Mouse (Mus musculus) monocyte, adult 5-6 weeks (primary cell): ENCODE measurements around the gene Polr2m. TPM values are rescaled to one million over a fixed set of nuclear protein-coding genes. Genes with fewer than 3 reads are reported as not detected.
A peak's percentile ranks its signal among the peaks of the same experiment; 100 is the strongest.
"Not testable (repeated sequence)": the region's sequence is repeated elsewhere in the genome, so short reads cannot be mapped to it uniquely, and the experiment has no call there.

Experiments
- ATAC-seq: fragments of 153-309, 156-312 bp; replicated peaks from 2 replicates; pipeline ENCODE4 v1.8.0; 2017; ENCODE audit warnings: mild to moderate bottlenecking; ENCODE audit not compliant: low TSS enrichment, insufficient number of reproducible peaks, severe bottlenecking, poor library complexity, low FRiP score
- total RNA-seq: library from RNA; stranded (forward); fragments of 200-1000, 200-491, 200-594 nt; gene quantifications from 3 replicates; pipeline ENCODE4 v1.2.3, GENCODE M21; 2017

Gene Polr2m
- total RNA-seq: 79.4 to 98.1 TPM (median 94.8 TPM) in 3 replicates

- ATAC-seq: peak; percentile 99
Observed at GRCm38 (mm10) chr9:71485475-71486094, at the start of gene Polr2m. Gene Polr2m, minus strand, starts transcription at chr9:71485935.

GRCm38 (mm10) chr9:71535036-71535435 is 49.3 kb upstream of the Polr2m start:
- no peak for ATAC-seq

- no peak for ATAC-seq
Observed at GRCm38 (mm10) chr9:71529960-71530359, 44.2 kb upstream of the Polr2m start.

GRCm38 (mm10) chr9:71527438-71527837 is 41.7 kb upstream of the Polr2m start:
- no peak for ATAC-seq

- ATAC-seq: no peak
Observed at GRCm38 (mm10) chr9:71523901-71524300, 38.2 kb upstream of the Polr2m start.

- ATAC-seq: no peak
Observed at GRCm38 (mm10) chr9:71519836-71520235, 34.1 kb upstream of the Polr2m start.

GRCm38 (mm10) chr9:71517487-71517886 is 31.8 kb upstream of the Polr2m start:
- ATAC-seq: no peak

- no peak for ATAC-seq
Observed at GRCm38 (mm10) chr9:71515862-71516261, 30.1 kb upstream of the Polr2m start.

- ATAC-seq: no peak
Observed at GRCm38 (mm10) chr9:71513566-71513965, 27.8 kb upstream of the Polr2m start.

GRCm38 (mm10) chr9:71512899-71513298 is 27.2 kb upstream of the Polr2m start:
- no peak for ATAC-seq

GRCm38 (mm10) chr9:71498391-71499182 is 12.9 kb upstream of the Polr2m start:
- no peak for ATAC-seq

- ATAC-seq: no peak
Observed at GRCm38 (mm10) chr9:71496637-71497036, 10.9 kb upstream of the Polr2m start.

GRCm38 (mm10) chr9:71493771-71494170 is 8.0 kb upstream of the Polr2m start:
- no peak for ATAC-seq

GRCm38 (mm10) chr9:71492296-71493025 is 6.7 kb upstream of the Polr2m start:
- no peak for ATAC-seq

GRCm38 (mm10) chr9:71490076-71490475 is 4.3 kb upstream of the Polr2m start:
- no peak for ATAC-seq

- ATAC-seq: no peak
Observed at GRCm38 (mm10) chr9:71486127-71486526, 392 bp upstream of the Polr2m start.

- ATAC-seq: peak; percentile 46; the same call in 1 of the 2 replicates
Observed at GRCm38 (mm10) chr9:71484871-71485474, 762 bp downstream of the Polr2m start.

- ATAC-seq: not testable (repeated sequence)
Observed at GRCm38 (mm10) chr9:71483872-71484271, 1.9 kb downstream of the Polr2m start.

- no peak for ATAC-seq
Observed at GRCm38 (mm10) chr9:71480305-71480704, 5.4 kb downstream of the Polr2m start.
